Mouse (Mus musculus) stomach, postnatal 0 days (tissue): ENCODE measurements around the gene Mmd2. TPM values are rescaled to one million over a fixed set of nuclear protein-coding genes. Genes with fewer than 3 reads are reported as not detected.

Source experiments
- ATAC-seq: fragments of 200-750 bp; cut with Nextera tagmentation; 2 replicates; pipeline ENCODE4 v1.8.0; 2017; ENCODE audit not compliant: low FRiP score, low TSS enrichment
- DNase-seq: peaks from one replicate; pipeline ENCODE4 v3.0.0-alpha.2; 2016; ENCODE audit warnings: low spot score
- H3K27ac ChIP-seq: fragments of 300-500 bp; sonication (generic); replicated peaks from 2 replicates; pipeline ENCODE4 v1.5.1; 2014; ENCODE audit warnings: mild to moderate bottlenecking, control low read depth
- H3K27me3 ChIP-seq: fragments of 300-500 bp; sonication (generic); 2 replicates; pipeline ENCODE4 v1.6.1; 2014; ENCODE audit warnings: low read length; ENCODE audit not compliant: control insufficient read depth, insufficient read depth
- H3K36me3 ChIP-seq: fragments of 300-500 bp; sonication (generic); 2 replicates; pipeline ENCODE4 v1.6.1; 2014; ENCODE audit warnings: low read length, mixed read lengths; ENCODE audit not compliant: control insufficient read depth, insufficient read depth
- H3K4me1 ChIP-seq: fragments of 300-500 bp; sonication (generic); replicated peaks from 2 replicates; pipeline ENCODE4 v1.6.1; 2014; ENCODE audit warnings: antibody characterized with exemption; ENCODE audit not compliant: control insufficient read depth, insufficient read depth
- H3K4me2 ChIP-seq: fragments of 300-500 bp; sonication (generic); replicated peaks from 2 replicates; pipeline ENCODE4 v1.6.1; 2014; ENCODE audit warnings: low read depth, mild to moderate bottlenecking, control low read depth, moderate library complexity
- H3K4me3 ChIP-seq: fragments of 300-500 bp; sonication (generic); 2 replicates; pipeline ENCODE4 v1.5.1; 2014; ENCODE audit warnings: low read depth, low read length, control low read depth
- H3K9ac ChIP-seq: fragments of 300-500 bp; sonication (generic); 2 replicates; pipeline ENCODE4 v1.6.1; 2014; ENCODE audit warnings: mild to moderate bottlenecking, low read length, control low read depth, mixed read lengths
- H3K9me3 ChIP-seq: fragments of 300-500 bp; sonication (generic); 2 replicates; pipeline ENCODE4 v1.6.1; 2016; ENCODE audit warnings: low read length; ENCODE audit not compliant: control insufficient read depth
- CTCF ChIP-seq: IDR thresholded peaks from 2 replicates; pipeline ENCODE4 v1.5.1; 2016; ENCODE audit warnings: antibody characterized with exemption, low read depth, mild to moderate bottlenecking, moderate library complexity
- EP300 ChIP-seq: optimal IDR thresholded peaks from 2 replicates; pipeline ENCODE3; 2016; ENCODE audit warnings: antibody characterized with exemption
- WGBS: fragments of 180-500 bp; shearing (Covaris S2); extraction: QIAGEN DNeasy Blood & Tissue Kit; methylation state at CpG from one replicate; pipeline ENCODE4 v1.1.7; 2014; 5-methylcytosine and 5-hydroxymethylcytosine counted together
- polyA plus RNA-seq: library from polyadenylated mRNA; unstranded; fragments of >200 nt; fragmentation: Nextera tagmentation; extraction: Ambion mirVana; gene quantifications from 2 replicates; pipeline ENCODE4 v1.2.1, GENCODE M21; 2015

Gene Mmd2
- polyA plus RNA-seq, 1 experiment from 2014 or later: 1.2 TPM

GRCm38 (mm10) chr5:142529915-142530314 is 78.7 kb downstream of the Mmd2 start, which contains the start of gene Papolb:
Gene Papolb, minus strand, starts transcription at chr5:142530076.
- TF ChIP-seq CTCF: no peak
- TF ChIP-seq EP300: no peak
- H3K9ac ChIP-seq: no peak within 1 kb of the TSS
- 49% methylated on average over 41 of the region's 41 CpGs for WGBS
- DNase-seq: no peak
- no peak within 1 kb of the TSS for H3K4me3 ChIP-seq
- no peak for ATAC-seq
- 0 out of 2 replicates have a peak, but pooled peaks cover 2% of the 10 kb centered on the region for H3K9me3 ChIP-seq
- no peak within 1 kb of the TSS for H3K27ac ChIP-seq
- H3K4me2 ChIP-seq: no peak within 1 kb of the TSS
- no peaks in the 10 kb centered on the region for H3K27me3 ChIP-seq
- no peaks in the 10 kb centered on the region for H3K36me3 ChIP-seq
- H3K4me1 ChIP-seq: no peaks in the 10 kb centered on the region

GRCm38 (mm10) chr5:142524711-142525464 is 83.7 kb downstream of the Mmd2 start:
- H3K9ac ChIP-seq: no peak overlapping the region
- TF ChIP-seq CTCF: no peak
- TF ChIP-seq EP300: no peak
- no peak overlapping the region for H3K27ac ChIP-seq
- no peaks in the 10 kb centered on the region for H3K9me3 ChIP-seq
- no peak for ATAC-seq
- DNase-seq: no peak
- H3K27me3 ChIP-seq: no peaks in the 10 kb centered on the region
- H3K4me3 ChIP-seq: no peak overlapping the region
- no peaks in the 10 kb centered on the region for H3K4me1 ChIP-seq
- WGBS: 61% methylated on average over 8 of the region's 8 CpGs
- no peaks in the 10 kb centered on the region for H3K36me3 ChIP-seq
- H3K4me2 ChIP-seq: no peak overlapping the region

- Histone ChIP-seq H3K4me2 (no peak overlapping the region), H3K36me3 (no peaks in the 10 kb centered on the region), H3K27ac (no peak overlapping the region), H3K9ac (no peak overlapping the region), H3K4me1 (no peaks in the 10 kb centered on the region), H3K4me3 (no peak overlapping the region), H3K9me3 (no peaks in the 10 kb centered on the region), H3K27me3 (no peaks in the 10 kb centered on the region)
- ATAC-seq (no peak), DNase-seq (no peak)
- 76% methylated on average over 11 of the region's 11 CpGs for WGBS
- TF ChIP-seq EP300 (no peak), CTCF (no peak)
Measured at GRCm38 (mm10) chr5:142521195-142521866, 87.3 kb downstream of the Mmd2 start.

GRCm38 (mm10) chr5:142520360-142520759 is 88.2 kb downstream of the Mmd2 start:
- H3K4me2 ChIP-seq: no peak overlapping the region
- no peak for ATAC-seq
- no peaks in the 10 kb centered on the region for H3K36me3 ChIP-seq

GRCm38 (mm10) chr5:142518973-142519372 is 89.6 kb downstream of the Mmd2 start:
- no peak overlapping the region for H3K27ac ChIP-seq
- no peaks in the 10 kb centered on the region for H3K9me3 ChIP-seq
- no peaks in the 10 kb centered on the region for H3K27me3 ChIP-seq
- H3K9ac ChIP-seq: no peak overlapping the region
- no peak for ATAC-seq
- H3K4me3 ChIP-seq: no peak overlapping the region
- no peaks in the 10 kb centered on the region for H3K36me3 ChIP-seq
- TF ChIP-seq CTCF (no peak), EP300 (no peak)
- no peak for DNase-seq
- H3K4me1 ChIP-seq: no peaks in the 10 kb centered on the region
- no peak overlapping the region for H3K4me2 ChIP-seq
- 42% methylated on average over 6 of the region's 6 CpGs for WGBS

More at GRCm38 (mm10) chr5:142520360-142520759, 88.2 kb downstream of the Mmd2 start:
- Histone ChIP-seq H3K4me1 (no peaks in the 10 kb centered on the region), H3K9me3 (no peaks in the 10 kb centered on the region), H3K27ac (no peak overlapping the region), H3K9ac (no peak overlapping the region), H3K27me3 (no peaks in the 10 kb centered on the region), H3K4me3 (no peak overlapping the region)
- TF ChIP-seq CTCF: no peak
- no peak for TF ChIP-seq EP300
- no peak for DNase-seq
- WGBS: 57% methylated on average over 4 of the region's 4 CpGs

Other genes with a start within 250 kb of the Mmd2 start
- 3.5 and 3.8 TPM in 2 replicates for gene Foxk1, start 207.3 kb downstream of the Mmd2 start, polyA plus RNA-seq
- gene Ap5z1, start 144.9 kb downstream of the Mmd2 start, polyA plus RNA-seq: 4.2 and 5.0 TPM in 2 replicates
- not detected in 2 replicates for gene Papolb, start 78.7 kb downstream of the Mmd2 start, polyA plus RNA-seq
- gene Radil, start 57.7 kb downstream of the Mmd2 start, polyA plus RNA-seq: 0.36 and 0.44 TPM in 2 replicates
- 33.4 and 33.6 TPM in 2 replicates for gene Wipi2, start 18.9 kb upstream of the Mmd2 start, polyA plus RNA-seq
- 1.5 and 2.3 TPM in 2 replicates for gene Slc29a4, start 83.7 kb upstream of the Mmd2 start, polyA plus RNA-seq
- gene Tnrc18, start 208.9 kb upstream of the Mmd2 start, polyA plus RNA-seq: 12.0 and 12.5 TPM in 2 replicates